Mouse (Mus musculus) kidney, postnatal 4 days (tissue): ENCODE data around the gene Bmp2k.
A peak's percentile ranks its signal among the peaks of the same experiment; 100 is the strongest.

ENCODE experiments used
- DNase-seq, 2 experiments: peaks; one replicate each; pipeline ENCODE4 v3.0.0; 2021; ENCODE audit warnings: mixed read lengths in 2 of 2

The Bmp2k gene

GRCm38 (mm10) chr5:97108333-97108732 lies 110.8 kb downstream of the Bmp2k start:
- DNase-seq: no peak

GRCm38 (mm10) chr5:97110133-97110532 lies 112.6 kb downstream of the Bmp2k start:
- no peak for DNase-seq

GRCm38 (mm10) chr5:97110697-97111096 lies 113.2 kb downstream of the Bmp2k start:
- DNase-seq: no peak

GRCm38 (mm10) chr5:97111207-97111910 lies 113.9 kb downstream of the Bmp2k start, which contains the start of gene Paqr3:
TSS of gene Paqr3 (minus strand) at chr5:97111596.
- peak; percentile 98 for DNase-seq

GRCm38 (mm10) chr5:97124977-97125376 lies 127.5 kb downstream of the Bmp2k start:
- DNase-seq: no peak

GRCm38 (mm10) chr5:97125459-97125970 lies 128.0 kb downstream of the Bmp2k start:
- DNase-seq: no peak

- peak; percentile 41 to 57 for DNase-seq
Measured at GRCm38 (mm10) chr5:97126005-97126404, 128.5 kb downstream of the Bmp2k start.

GRCm38 (mm10) chr5:97127284-97127683 lies 129.8 kb downstream of the Bmp2k start:
- DNase-seq: no peak

DNA sequence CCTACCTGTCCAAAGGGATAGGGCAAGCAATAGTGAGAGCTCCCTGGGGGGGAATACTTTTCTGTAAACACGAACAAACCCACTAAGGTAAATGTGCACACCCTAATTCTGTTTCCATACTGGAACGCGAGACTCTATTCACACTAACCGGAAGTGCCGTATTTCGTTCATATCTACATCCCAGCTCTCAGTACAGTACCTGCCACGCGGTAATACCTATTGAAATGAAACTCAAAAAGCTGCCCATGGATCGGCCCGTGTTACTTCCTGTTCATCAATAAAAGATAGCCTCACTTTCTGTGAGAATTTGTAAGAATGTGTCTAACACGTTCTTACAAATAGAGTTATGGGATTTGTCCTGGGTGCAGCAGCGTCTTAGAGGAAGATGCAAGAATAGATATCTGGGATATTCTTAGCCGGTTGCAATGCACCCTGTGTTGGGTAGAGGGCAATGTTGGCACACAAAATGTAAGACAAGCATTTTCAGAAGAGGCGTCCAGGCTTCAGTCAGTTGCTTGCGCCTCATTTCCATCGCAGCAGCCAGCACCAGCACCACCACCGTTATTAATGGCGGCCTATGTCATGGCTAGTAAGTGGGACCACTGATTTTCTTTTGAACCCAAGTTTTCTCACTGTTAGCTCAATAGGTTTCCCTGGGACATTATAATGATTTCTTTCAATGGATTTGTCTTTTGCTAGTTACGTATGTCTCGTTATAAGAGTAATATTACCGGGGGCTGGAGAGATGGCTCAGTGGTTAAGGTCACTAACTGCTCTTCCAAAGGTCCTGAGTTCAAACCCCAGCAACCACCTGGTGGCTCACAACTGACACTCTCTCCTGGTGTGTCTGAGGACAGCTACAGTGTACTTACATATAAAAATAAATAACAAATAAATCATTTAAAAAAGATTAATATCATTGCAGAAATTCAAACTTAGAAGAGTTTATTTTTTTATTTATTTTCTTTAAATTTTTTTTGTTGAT lies 131.0 kb downstream of the Bmp2k start:
- DNase-seq: peak; percentile 68 to 72

- DNase-seq: no peak
Measured at GRCm38 (mm10) chr5:97129589-97129988, 132.1 kb downstream of the Bmp2k start.

- DNase-seq: no peak
Measured at GRCm38 (mm10) chr5:97135331-97135730, 137.8 kb downstream of the Bmp2k start.
